Mouse (Mus musculus): ENCODE measurements around the gene Ntng1. TPM values are rescaled to one million over a fixed set of nuclear protein-coding genes. Genes with fewer than 3 reads are reported as not detected.

Ntng1 gene
- polyA plus RNA-seq, 1 experiment, result 0.07 TPM

- DNase-seq, result no peak
- TF ChIP-seq POLR2A (IDR thresholded peaks at IDR 0.05; ENCODE audit: control insufficient read depth, extremely low read depth, insufficient read depth, low read length, poor library complexity), result no peak
- no peak for TF ChIP-seq CTCF (IDR thresholded peaks at IDR 0.05; ENCODE audit: borderline replicate concordance, control insufficient read depth, extremely low read depth, insufficient read depth, low read length, poor library complexity)
- Histone ChIP-seq H3K4me1 (replicated peaks; ENCODE audit: control insufficient read depth, insufficient read depth, low read length) (no peaks in the 10 kb centered on the region), H3K36me3 (ENCODE audit: control insufficient read depth, insufficient read depth, low read length) (no peaks in the 10 kb centered on the region), H3K27ac (ENCODE audit: control insufficient read depth, insufficient read depth, low read length) (no peak overlapping the region), H3K27me3 (ENCODE audit: control insufficient read depth, insufficient read depth, low read length) (no peaks in the 10 kb centered on the region), H3K4me3 (ENCODE audit: control insufficient read depth, insufficient read depth, low read length) (no peak overlapping the region)
- WGBS, result 76% methylated on average over 2 of the region's 2 CpGs
Observed at GRCm38 (mm10) chr3:110105982-110106381, 37.8 kb downstream of the Ntng1 start.

GRCm38 (mm10) chr3:110094407-110094806 is 49.4 kb downstream of the Ntng1 start:
- Histone ChIP-seq H3K4me3 (ENCODE audit: control insufficient read depth, insufficient read depth, low read length) (no peak overlapping the region), H3K27ac (ENCODE audit: control insufficient read depth, insufficient read depth, low read length) (no peak overlapping the region), H3K4me1 (replicated peaks; ENCODE audit: control insufficient read depth, insufficient read depth, low read length) (no peaks in the 10 kb centered on the region), H3K36me3 (ENCODE audit: control insufficient read depth, insufficient read depth, low read length) (no peaks in the 10 kb centered on the region), H3K27me3 (ENCODE audit: control insufficient read depth, insufficient read depth, low read length) (no peaks in the 10 kb centered on the region)
- DNase-seq, result no peak
- WGBS, result 92% methylated on average over 2 of the region's 2 CpGs
- TF ChIP-seq POLR2A (IDR thresholded peaks at IDR 0.05; ENCODE audit: control insufficient read depth, extremely low read depth, insufficient read depth, low read length, poor library complexity), result no peak
- no peak for TF ChIP-seq CTCF (IDR thresholded peaks at IDR 0.05; ENCODE audit: borderline replicate concordance, control insufficient read depth, extremely low read depth, insufficient read depth, low read length, poor library complexity)

- Histone ChIP-seq H3K4me1 (replicated peaks; ENCODE audit: control insufficient read depth, insufficient read depth, low read length) (no peaks in the 10 kb centered on the region), H3K4me3 (ENCODE audit: control insufficient read depth, insufficient read depth, low read length) (no peak overlapping the region), H3K27me3 (ENCODE audit: control insufficient read depth, insufficient read depth, low read length) (no peaks in the 10 kb centered on the region), H3K27ac (ENCODE audit: control insufficient read depth, insufficient read depth, low read length) (no peak overlapping the region), H3K36me3 (ENCODE audit: control insufficient read depth, insufficient read depth, low read length) (no peaks in the 10 kb centered on the region)
- no peak for DNase-seq
- TF ChIP-seq POLR2A (IDR thresholded peaks at IDR 0.05; ENCODE audit: control insufficient read depth, extremely low read depth, insufficient read depth, low read length, poor library complexity) (no peak), CTCF (IDR thresholded peaks at IDR 0.05; ENCODE audit: borderline replicate concordance, control insufficient read depth, extremely low read depth, insufficient read depth, low read length, poor library complexity) (no peak)
- 84% methylated on average over 3 of the region's 3 CpGs for WGBS
Observed at GRCm38 (mm10) chr3:110094003-110094402, 49.8 kb downstream of the Ntng1 start.

GRCm38 (mm10) chr3:110092521-110092920 is 51.3 kb downstream of the Ntng1 start:
- Histone ChIP-seq H3K27ac (ENCODE audit: control insufficient read depth, insufficient read depth, low read length) (no peak overlapping the region), H3K36me3 (ENCODE audit: control insufficient read depth, insufficient read depth, low read length) (no peaks in the 10 kb centered on the region), H3K4me1 (replicated peaks; ENCODE audit: control insufficient read depth, insufficient read depth, low read length) (no peaks in the 10 kb centered on the region), H3K27me3 (ENCODE audit: control insufficient read depth, insufficient read depth, low read length) (no peaks in the 10 kb centered on the region), H3K4me3 (ENCODE audit: control insufficient read depth, insufficient read depth, low read length) (no peak overlapping the region)
- no peak for DNase-seq
- no peak for TF ChIP-seq POLR2A (IDR thresholded peaks at IDR 0.05; ENCODE audit: control insufficient read depth, extremely low read depth, insufficient read depth, low read length, poor library complexity)
- TF ChIP-seq CTCF (IDR thresholded peaks at IDR 0.05; ENCODE audit: borderline replicate concordance, control insufficient read depth, extremely low read depth, insufficient read depth, low read length, poor library complexity), result no peak
- 93% methylated on average over 3 of the region's 3 CpGs for WGBS

- no peaks in the 10 kb centered on the region for H3K27me3 ChIP-seq (ENCODE audit: control insufficient read depth, insufficient read depth, low read length)
- no peak overlapping the region for H3K4me3 ChIP-seq (ENCODE audit: control insufficient read depth, insufficient read depth, low read length)
- no peak for DNase-seq
- no peaks in the 10 kb centered on the region for H3K4me1 ChIP-seq (replicated peaks; ENCODE audit: control insufficient read depth, insufficient read depth, low read length)
- TF ChIP-seq CTCF (IDR thresholded peaks at IDR 0.05; ENCODE audit: borderline replicate concordance, control insufficient read depth, extremely low read depth, insufficient read depth, low read length, poor library complexity), result no peak
- TF ChIP-seq POLR2A (IDR thresholded peaks at IDR 0.05; ENCODE audit: control insufficient read depth, extremely low read depth, insufficient read depth, low read length, poor library complexity), result no peak
- H3K27ac ChIP-seq (ENCODE audit: control insufficient read depth, insufficient read depth, low read length), result no peak overlapping the region
- H3K36me3 ChIP-seq (ENCODE audit: control insufficient read depth, insufficient read depth, low read length), result no peaks in the 10 kb centered on the region
- 95% methylated on average over 6 of the region's 6 CpGs for WGBS
Observed at GRCm38 (mm10) chr3:110087189-110087588, 56.6 kb downstream of the Ntng1 start.

GRCm38 (mm10) chr3:110085336-110085735 is 58.5 kb downstream of the Ntng1 start:
- 83% methylated on average over 2 of the region's 2 CpGs for WGBS
- no peaks in the 10 kb centered on the region for H3K27me3 ChIP-seq (ENCODE audit: control insufficient read depth, insufficient read depth, low read length)
- no peaks in the 10 kb centered on the region for H3K36me3 ChIP-seq (ENCODE audit: control insufficient read depth, insufficient read depth, low read length)
- no peak overlapping the region for H3K27ac ChIP-seq (ENCODE audit: control insufficient read depth, insufficient read depth, low read length)
- TF ChIP-seq POLR2A (IDR thresholded peaks at IDR 0.05; ENCODE audit: control insufficient read depth, extremely low read depth, insufficient read depth, low read length, poor library complexity) (no peak), CTCF (IDR thresholded peaks at IDR 0.05; ENCODE audit: borderline replicate concordance, control insufficient read depth, extremely low read depth, insufficient read depth, low read length, poor library complexity) (no peak)
- no peak for DNase-seq
- no peaks in the 10 kb centered on the region for H3K4me1 ChIP-seq (replicated peaks; ENCODE audit: control insufficient read depth, insufficient read depth, low read length)
- H3K4me3 ChIP-seq (ENCODE audit: control insufficient read depth, insufficient read depth, low read length), result no peak overlapping the region

- TF ChIP-seq POLR2A (IDR thresholded peaks at IDR 0.05; ENCODE audit: control insufficient read depth, extremely low read depth, insufficient read depth, low read length, poor library complexity), result no peak
- no peak for TF ChIP-seq CTCF (IDR thresholded peaks at IDR 0.05; ENCODE audit: borderline replicate concordance, control insufficient read depth, extremely low read depth, insufficient read depth, low read length, poor library complexity)
- no peaks in the 10 kb centered on the region for H3K36me3 ChIP-seq (ENCODE audit: control insufficient read depth, insufficient read depth, low read length)
- no peaks in the 10 kb centered on the region for H3K4me1 ChIP-seq (replicated peaks; ENCODE audit: control insufficient read depth, insufficient read depth, low read length)
- H3K4me3 ChIP-seq (ENCODE audit: control insufficient read depth, insufficient read depth, low read length), result no peak overlapping the region
- WGBS, result 93% methylated on average over 6 of the region's 6 CpGs
- no peak for DNase-seq
- no peak overlapping the region for H3K27ac ChIP-seq (ENCODE audit: control insufficient read depth, insufficient read depth, low read length)
- no peaks in the 10 kb centered on the region for H3K27me3 ChIP-seq (ENCODE audit: control insufficient read depth, insufficient read depth, low read length)
Observed at GRCm38 (mm10) chr3:110064709-110065256, 79.0 kb downstream of the Ntng1 start.
